ENCODE assay signal across 7 mouse cellular contexts in genomic region chr13:110967109-110967508, GRCm38 (mm10).
DNase-seq lines count a peak whose midpoint lies in the region; ATAC-seq and TF ChIP-seq lines count a peak whose summit lies in the region.

No protein-coding gene starts in this region.

- no peak for TF ChIP-seq POLR2A in kidney, adult 2 months (IDR thresholded peaks at IDR 0.05; ENCODE audit: low read depth, low read length)

- ATAC-seq in embryonic facial prominence, embryonic 15.5 days (ENCODE audit: insufficient number of reproducible peaks, low FRiP score, low TSS enrichment, low read depth) = no peak
- ATAC-seq in erythroid progenitor cell, adult 5-6 weeks (replicated peaks; ENCODE audit: low FRiP score, poor library complexity, severe bottlenecking) = no peak

- peaks cover 16% of the 10 kb centered on the region for H3K4me1 ChIP-seq in embryonic facial prominence, embryonic 15.5 days
- H3K4me1 ChIP-seq in kidney, adult 2 months (ENCODE audit: control insufficient read depth, insufficient read depth, low read length) = 0 out of 2 replicates have a peak, but pooled peaks cover 4% of the 10 kb centered on the region

- H3K27ac ChIP-seq in embryonic facial prominence, embryonic 15.5 days (replicated peaks) = peak overlapping the region; percentile 69
- 0 out of 2 replicates have a peak overlapping the region, but pooled peaks have one; percentile 22 for H3K27ac ChIP-seq in kidney, adult 2 months (ENCODE audit: insufficient read depth, low read depth, low read length)

- H3K4me2 ChIP-seq in embryonic facial prominence, embryonic 15.5 days (replicated peaks) = no peak overlapping the region

- peak; percentile 5 for DNase-seq in thymus, postnatal 4 days
- DNase-seq in thymus, postnatal 36 days = no peak
- DNase-seq in kidney, adult 2 months = peak; percentile 43
- DNase-seq in lung, postnatal 4 days = peak; percentile 66 to 83
- no peak for DNase-seq in right cerebral cortex, postnatal 14 days

- no peaks in the 10 kb centered on the region for H3K36me3 ChIP-seq in embryonic facial prominence, embryonic 15.5 days
- no peaks in the 10 kb centered on the region for H3K36me3 ChIP-seq in kidney, adult 2 months (ENCODE audit: control insufficient read depth, insufficient read depth, low read length)

- H3K27me3 ChIP-seq in embryonic facial prominence, embryonic 15.5 days = no peaks in the 10 kb centered on the region
- no peaks in the 10 kb centered on the region for H3K27me3 ChIP-seq in kidney, adult 2 months (replicated peaks; ENCODE audit: control insufficient read depth, insufficient read depth, low read length)

- no peak overlapping the region for H3K4me3 ChIP-seq in embryonic facial prominence, embryonic 15.5 days (replicated peaks)
- H3K4me3 ChIP-seq in kidney, adult 2 months (ENCODE audit: insufficient read depth, low read depth, low read length) = no peak overlapping the region

- H3K9me3 ChIP-seq in embryonic facial prominence, embryonic 15.5 days (replicated peaks) = no peaks in the 10 kb centered on the region

- WGBS in embryonic facial prominence, embryonic 15.5 days = 59% methylated on average over 8 of the region's 8 CpGs
- 26% methylated on average over 8 of the region's 8 CpGs for WGBS in kidney, adult 2 months

- TF ChIP-seq CTCF in kidney, adult 2 months (conservative IDR thresholded peaks at IDR 0.05; ENCODE audit: insufficient read depth, insufficient read length, low read depth, low read length) = no peak

- H3K9ac ChIP-seq in embryonic facial prominence, embryonic 15.5 days = no peak overlapping the region

Comparison
In these comparisons a context has a peak if more than half of its experiments do, and no peak if none do; other contexts are left out.
1. DNase-seq: peak in thymus, postnatal 4 days (single experiment), kidney, adult 2 months (single experiment) and lung, postnatal 4 days (2 of 2); none in thymus, postnatal 36 days (0 of 2) and right cerebral cortex, postnatal 14 days (single experiment).